Mouse (Mus musculus): ENCODE measurements around the gene Prpf4.

- TF ChIP-seq CTCF (IDR thresholded peaks at IDR 0.05 in 2 of 3, conservative IDR thresholded peaks at IDR 0.05 in 1 of 3; ENCODE audit: control insufficient read depth in 1 of 3, insufficient read depth in 1 of 3, low read depth in 2 of 3, low read length in 3 of 3, poor library complexity in 1 of 3, severe bottlenecking in 1 of 3) (no peak), POLR2AphosphoS2 (IDR thresholded peaks at IDR 0.05; ENCODE audit: low read length) (no peak), CHD2 (IDR thresholded peaks at IDR 0.05; ENCODE audit: low read length) (no peak), GATA1 (IDR thresholded peaks at IDR 0.05; ENCODE audit: low read depth, low read length) (no peak), MAZ (IDR thresholded peaks at IDR 0.05; ENCODE audit: low read depth, low read length) (no peak), MXI1 (IDR thresholded peaks at IDR 0.05; ENCODE audit: low read depth, low read length) (no peak), HCFC1 (IDR thresholded peaks at IDR 0.05; ENCODE audit: low read depth, low read length) (no peak), TCF12 (IDR thresholded peaks at IDR 0.05; ENCODE audit: low read depth, low read length) (no peak), MAX (IDR thresholded peaks at IDR 0.05; ENCODE audit: low read length) (no peak), POLR2A (IDR thresholded peaks at IDR 0.05; ENCODE audit: control insufficient read depth in 1 of 2, insufficient read depth in 1 of 2, low read depth in 1 of 2, low read length in 2 of 2, poor library complexity in 1 of 2) (no peak), SMC3 (IDR thresholded peaks at IDR 0.05; ENCODE audit: low read depth, low read length) (no peak)
These were observed 24.8 kb upstream of the Prpf4 start for GRCm38 (mm10) chr4:62383752-62384151.

Measured in MEL (cell line).